Mouse (Mus musculus): ENCODE results near the gene 4921511C20Rik. TPM values are rescaled to one million over a fixed set of nuclear protein-coding genes. Genes with fewer than 3 reads are reported as not detected.

Gene 4921511C20Rik
- not detected in 2 replicates for polyA plus RNA-seq (2012; ENCODE audit: insufficient read depth, low replicate concordance)

GRCm38 (mm10) chrX:127393993-127394392, at the start of gene 4921511C20Rik:
Gene 4921511C20Rik (plus strand): TSS chrX:127394293.
- H3K9me3 ChIP-seq = no peaks in the 10 kb centered on the region
- H3K36me3 ChIP-seq (replicated peaks; ENCODE audit: low read length) = no peaks in the 10 kb centered on the region
- H3K4me1 ChIP-seq = no peaks in the 10 kb centered on the region
- no peaks in the 10 kb centered on the region for H3K27me3 ChIP-seq (replicated peaks)
- no peak for TF ChIP-seq GATA1 (IDR thresholded peaks at IDR 0.05; ENCODE audit: borderline replicate concordance, low read length)
- TF ChIP-seq FLI1 (IDR thresholded peaks at IDR 0.05; ENCODE audit: low read length) = no peak
- H3K4me3 ChIP-seq (replicated peaks) = no peak within 1 kb of the TSS
